Mouse (Mus musculus) neural tube, embryonic 14.5 days (tissue): ENCODE measurements around the gene Col4a2. TPM values are rescaled to one million over a fixed set of nuclear protein-coding genes. Genes with fewer than 3 reads are reported as not detected.

ENCODE experiments used
- ATAC-seq: fragments of 200-750 bp; cut with Nextera tagmentation; 2 replicates; pipeline ENCODE4 v1.8.0; 2017; ENCODE audit warnings: low read depth, mild to moderate bottlenecking, moderate TSS enrichment, moderate library complexity
- H3K27ac ChIP-seq: fragments of 300-500 bp; sonication (generic); 2 replicates; pipeline ENCODE4 v1.5.1; 2014; ENCODE audit warnings: low read depth, mild to moderate bottlenecking, control low read depth, low read length, moderate library complexity, mixed read lengths
- H3K27me3 ChIP-seq: fragments of 300-500 bp; sonication (generic); 2 replicates; pipeline ENCODE4 v1.6.1; 2014; ENCODE audit warnings: low read length; ENCODE audit not compliant: control insufficient read depth, insufficient read depth
- H3K36me3 ChIP-seq: fragments of 300-500 bp; sonication (generic); 2 replicates; pipeline ENCODE4 v1.6.1; 2014; ENCODE audit warnings: low read length, mixed read lengths; ENCODE audit not compliant: control insufficient read depth, insufficient read depth
- H3K4me1 ChIP-seq: fragments of 300-500 bp; sonication (generic); 2 replicates; pipeline ENCODE4 v1.6.1; 2014; ENCODE audit warnings: low read length; ENCODE audit not compliant: control insufficient read depth, insufficient read depth
- H3K4me2 ChIP-seq: fragments of 300-500 bp; sonication (generic); 2 replicates; pipeline ENCODE4 v1.6.1; 2014; ENCODE audit warnings: mild to moderate bottlenecking, low read depth, low read length, control low read depth
- H3K4me3 ChIP-seq: fragments of 300-500 bp; sonication (generic); 2 replicates; pipeline ENCODE4 v1.5.1; 2014; ENCODE audit warnings: low read depth, low read length, control low read depth, mixed read lengths
- H3K9ac ChIP-seq: fragments of 300-500 bp; sonication (generic); replicated peaks from 2 replicates; pipeline ENCODE4 v1.6.1; 2014; ENCODE audit warnings: low read depth, mild to moderate bottlenecking, control low read depth, low read length, mixed read lengths
- H3K9me3 ChIP-seq: fragments of 300-500 bp; sonication (generic); 2 replicates; pipeline ENCODE4 v1.6.1; 2016; ENCODE audit warnings: low read length; ENCODE audit not compliant: control insufficient read depth
- WGBS: fragments of 180-500 bp; shearing (Covaris S2); extraction: QIAGEN DNeasy Blood & Tissue Kit; methylation state at CpG from one replicate; pipeline ENCODE4 v1.1.7; 2014; 5-methylcytosine and 5-hydroxymethylcytosine counted together
- polyA plus RNA-seq: library from polyadenylated mRNA; unstranded; fragments of >200 nt; fragmentation: Nextera tagmentation; extraction: Ambion mirVana; gene quantifications from 2 replicates; pipeline ENCODE4 v1.2.1, GENCODE M21; 2014

Col4a2 gene
- polyA plus RNA-seq, 1 experiment from 2014 or later: 11.8 TPM

- H3K27ac ChIP-seq: no peak overlapping the region
- WGBS: 68% methylated on average over 3 of the region's 3 CpGs
- no peak for ATAC-seq
Observed at GRCm38 (mm10) chr8:11287139-11287538, 25.5 kb upstream of the Col4a2 start.

GRCm38 (mm10) chr8:11288286-11288685 lies 24.3 kb upstream of the Col4a2 start:
- Histone ChIP-seq H3K4me3 (no peak overlapping the region), H3K9me3 (no peaks in the 10 kb centered on the region), H3K36me3 (no peaks in the 10 kb centered on the region), H3K27me3 (no peaks in the 10 kb centered on the region), H3K4me2 (no peak overlapping the region), H3K4me1 (no peaks in the 10 kb centered on the region), H3K9ac (no peak overlapping the region), H3K27ac (no peak overlapping the region)
- ATAC-seq: no peak
- 55% methylated on average over 6 of the region's 6 CpGs for WGBS

More at GRCm38 (mm10) chr8:11287139-11287538, 25.5 kb upstream of the Col4a2 start:
- H3K4me1 ChIP-seq: no peaks in the 10 kb centered on the region
- no peak overlapping the region for H3K9ac ChIP-seq
- no peaks in the 10 kb centered on the region for H3K9me3 ChIP-seq
- no peak overlapping the region for H3K4me3 ChIP-seq
- no peaks in the 10 kb centered on the region for H3K27me3 ChIP-seq
- H3K36me3 ChIP-seq: no peaks in the 10 kb centered on the region
- no peak overlapping the region for H3K4me2 ChIP-seq

- ATAC-seq: no peak
- H3K4me1 ChIP-seq: no peaks in the 10 kb centered on the region
- H3K9ac ChIP-seq: no peak overlapping the region
- no peak overlapping the region for H3K4me2 ChIP-seq
- H3K27ac ChIP-seq: no peak overlapping the region
- no peaks in the 10 kb centered on the region for H3K27me3 ChIP-seq
- H3K4me3 ChIP-seq: no peak overlapping the region
- H3K36me3 ChIP-seq: no peaks in the 10 kb centered on the region
- 5% methylated on average over 1 of the region's 1 CpGs for WGBS
- H3K9me3 ChIP-seq: no peaks in the 10 kb centered on the region
Observed at GRCm38 (mm10) chr8:11290533-11290932, 22.1 kb upstream of the Col4a2 start.

GRCm38 (mm10) chr8:11292611-11293010 lies 20.0 kb upstream of the Col4a2 start:
- ATAC-seq: no peak
- no peaks in the 10 kb centered on the region for H3K27me3 ChIP-seq
- no peak overlapping the region for H3K4me3 ChIP-seq
- no peak overlapping the region for H3K4me2 ChIP-seq
- H3K9ac ChIP-seq: no peak overlapping the region
- H3K27ac ChIP-seq: no peak overlapping the region
- 47% methylated on average over 3 of the region's 3 CpGs for WGBS
- no peaks in the 10 kb centered on the region for H3K4me1 ChIP-seq
- H3K36me3 ChIP-seq: no peaks in the 10 kb centered on the region
- H3K9me3 ChIP-seq: no peaks in the 10 kb centered on the region

- H3K4me1 ChIP-seq: no peaks in the 10 kb centered on the region
- WGBS: 85% methylated on average over 10 of the region's 10 CpGs
- H3K9ac ChIP-seq: no peak overlapping the region
- H3K9me3 ChIP-seq: no peaks in the 10 kb centered on the region
- no peaks in the 10 kb centered on the region for H3K36me3 ChIP-seq
- H3K4me3 ChIP-seq: no peak overlapping the region
- ATAC-seq: no peak
- H3K27me3 ChIP-seq: no peaks in the 10 kb centered on the region
- H3K27ac ChIP-seq: no peak overlapping the region
- no peak overlapping the region for H3K4me2 ChIP-seq
Observed at GRCm38 (mm10) chr8:11296282-11296943, 16.2 kb upstream of the Col4a2 start.

- Histone ChIP-seq H3K27me3 (no peaks in the 10 kb centered on the region), H3K9me3 (no peaks in the 10 kb centered on the region), H3K4me3 (no peak overlapping the region), H3K9ac (no peak overlapping the region), H3K4me2 (no peak overlapping the region), H3K4me1 (no peaks in the 10 kb centered on the region), H3K36me3 (no peaks in the 10 kb centered on the region), H3K27ac (no peak overlapping the region)
- no peak for ATAC-seq
- WGBS: 83% methylated on average over 8 of the region's 8 CpGs
Observed at GRCm38 (mm10) chr8:11297141-11297838, 15.3 kb upstream of the Col4a2 start.

GRCm38 (mm10) chr8:11298531-11299316 lies 13.9 kb upstream of the Col4a2 start:
- Histone ChIP-seq H3K36me3 (no peaks in the 10 kb centered on the region), H3K9me3 (no peaks in the 10 kb centered on the region), H3K9ac (no peak overlapping the region), H3K27me3 (no peaks in the 10 kb centered on the region), H3K4me2 (no peak overlapping the region), H3K27ac (no peak overlapping the region), H3K4me1 (no peaks in the 10 kb centered on the region), H3K4me3 (no peak overlapping the region)
- no peak for ATAC-seq
- WGBS: 75% methylated on average over 12 of the region's 12 CpGs

- no peaks in the 10 kb centered on the region for H3K27me3 ChIP-seq
- H3K36me3 ChIP-seq: no peaks in the 10 kb centered on the region
- 82% methylated on average over 3 of the region's 3 CpGs for WGBS
- H3K9ac ChIP-seq: no peak overlapping the region
- no peak overlapping the region for H3K4me2 ChIP-seq
- no peak for ATAC-seq
- no peaks in the 10 kb centered on the region for H3K9me3 ChIP-seq
- no peak overlapping the region for H3K4me3 ChIP-seq
- no peaks in the 10 kb centered on the region for H3K4me1 ChIP-seq
- H3K27ac ChIP-seq: no peak overlapping the region
Observed at GRCm38 (mm10) chr8:11299317-11299602, 13.3 kb upstream of the Col4a2 start.

GRCm38 (mm10) chr8:11300436-11300835 lies 12.2 kb upstream of the Col4a2 start:
- Histone ChIP-seq H3K36me3 (no peaks in the 10 kb centered on the region), H3K4me2 (no peak overlapping the region), H3K9me3 (no peaks in the 10 kb centered on the region), H3K9ac (no peak overlapping the region), H3K27ac (no peak overlapping the region), H3K4me1 (no peaks in the 10 kb centered on the region), H3K4me3 (no peak overlapping the region), H3K27me3 (no peaks in the 10 kb centered on the region)
- ATAC-seq: no peak
- 75% methylated on average over 8 of the region's 8 CpGs for WGBS
